14 mouse cellular contexts compared by ENCODE assay signal in genomic region chrX:143030371-143031010, GRCm38 (mm10).
A peak's percentile ranks its signal among the peaks of the same experiment; 100 is the strongest.
DNase-seq lines count a peak whose midpoint lies in the region; ATAC-seq and TF ChIP-seq lines count a peak whose summit lies in the region.
"Had no signal": no experiment of that assay in that cellular context is flagged by ENCODE, and none has a peak within 500 bp of the region (broad histone marks: within the 10 kb centered on the region; RNA-seq: fewer than 3 reads in every experiment).

No protein-coding gene starts in this region.

- no peak for TF ChIP-seq RAD21 in CH12.LX (IDR thresholded peaks at IDR 0.05; ENCODE audit: low read depth, low read length)

- no peaks in the 10 kb centered on the region; the same call in 1 of the 2 replicates for H3K27me3 ChIP-seq in hindbrain, postnatal 0 days (ENCODE audit: insufficient read depth, low read length)
- no peaks in the 10 kb centered on the region; the same call in 1 of the 2 replicates for H3K27me3 ChIP-seq in hindbrain, embryonic 16.5 days (replicated peaks; ENCODE audit: control insufficient read depth, insufficient read depth, low read length)
- no peaks in the 10 kb centered on the region for H3K27me3 ChIP-seq in CH12.LX (replicated peaks)
- H3K27me3 ChIP-seq in midbrain, embryonic 13.5 days, result peaks cover 25% of the 10 kb centered on the region

- no peaks in the 10 kb centered on the region for H3K4me1 ChIP-seq in hindbrain, postnatal 0 days (ENCODE audit: insufficient read depth, low read length)
- no peaks in the 10 kb centered on the region for H3K4me1 ChIP-seq in hindbrain, embryonic 16.5 days (ENCODE audit: control insufficient read depth, insufficient read depth, low read depth, low read length)
- no peaks in the 10 kb centered on the region; a peak in 1 of 4 replicates for H3K4me1 ChIP-seq in CH12.LX (ENCODE audit: control insufficient read depth in 1 of 2, insufficient read depth in 2 of 2)
- 0 out of 2 replicates have a peak, but pooled peaks cover 5% of the 10 kb centered on the region for H3K4me1 ChIP-seq in midbrain, embryonic 13.5 days (replicated peaks)
- H3K4me1 ChIP-seq: hindbrain, embryonic 13.5 days; neural tube, embryonic 13.5 days had no signal

- in situ Hi-C loops in CH12.LX (cut with MboI; ENCODE audit: low pct_ligation_motif_present, low pct_unique_long_range_greater_than_20kb, low sequenced_read_pairs), result no loop called here

- H3K9ac ChIP-seq in hindbrain, postnatal 0 days (replicated peaks; ENCODE audit: low read length), result no peak overlapping the region
- H3K9ac ChIP-seq in hindbrain, embryonic 16.5 days (ENCODE audit: low read depth, low read length), result no peak overlapping the region
- no peak overlapping the region for H3K9ac ChIP-seq in CH12.LX (ENCODE audit: insufficient read depth, low read depth)
- no peak overlapping the region for H3K9ac ChIP-seq in midbrain, embryonic 13.5 days (replicated peaks)
- H3K9ac ChIP-seq: hindbrain, embryonic 13.5 days; liver, postnatal 0 days; neural tube, embryonic 13.5 days had no signal

- H3K36me3 ChIP-seq in hindbrain, postnatal 0 days (ENCODE audit: insufficient read depth, low read length), result no peaks in the 10 kb centered on the region
- no peaks in the 10 kb centered on the region for H3K36me3 ChIP-seq in hindbrain, embryonic 16.5 days (ENCODE audit: control insufficient read depth, insufficient read depth, low read length)
- no peaks in the 10 kb centered on the region for H3K36me3 ChIP-seq in CH12.LX (replicated peaks in 1 of 2; ENCODE audit: control insufficient read depth in 1 of 2, insufficient read depth in 1 of 2, low read length in 1 of 2)
- H3K36me3 ChIP-seq in midbrain, embryonic 13.5 days, result no peaks in the 10 kb centered on the region
- H3K36me3 ChIP-seq: hindbrain, embryonic 13.5 days; neural tube, embryonic 13.5 days had no signal

- no peak for TF ChIP-seq EP300 in CH12.LX (IDR thresholded peaks at IDR 0.05; ENCODE audit: low read length)

- H3K79me2 ChIP-seq in CH12.LX (replicated peaks; ENCODE audit: control insufficient read depth, extremely low read depth, insufficient read depth, poor library complexity, severe bottlenecking), result no peaks in the 10 kb centered on the region

- 0 out of 2 replicates have a peak overlapping the region, but pooled peaks have one; percentile 16 for H3K4me2 ChIP-seq in hindbrain, postnatal 0 days (ENCODE audit: low read depth, low read length)
- no peak overlapping the region for H3K4me2 ChIP-seq in hindbrain, embryonic 16.5 days (ENCODE audit: low read length)
- H3K4me2 ChIP-seq in CH12.LX (ENCODE audit: insufficient read depth, low read depth, poor library complexity, severe bottlenecking), result peak overlapping the region; percentile 67
- peak overlapping the region; percentile 17; the same call in 1 of the 2 replicates for H3K4me2 ChIP-seq in midbrain, embryonic 13.5 days (replicated peaks)
- H3K4me2 ChIP-seq: hindbrain, embryonic 13.5 days; neural tube, embryonic 13.5 days had no signal

- TF ChIP-seq CTCF in hindbrain, postnatal 0 days (IDR thresholded peaks at IDR 0.05; ENCODE audit: low read depth), result no peak
- TF ChIP-seq CTCF in CH12.LX (conservative IDR thresholded peaks at IDR 0.05 in 1 of 2, IDR thresholded peaks at IDR 0.05 in 1 of 2; ENCODE audit: low read depth in 2 of 2, low read length in 2 of 2), result no peak

- TF ChIP-seq POLR2A in CH12.LX (IDR thresholded peaks at IDR 0.05; ENCODE audit: low read depth, low read length), result no peak

- H3K27ac ChIP-seq in hindbrain, postnatal 0 days, result no peak overlapping the region
- no peak overlapping the region for H3K27ac ChIP-seq in hindbrain, embryonic 16.5 days (ENCODE audit: low read depth, low read length)
- no peak overlapping the region for H3K27ac ChIP-seq in CH12.LX (ENCODE audit: insufficient read depth, low read depth)
- no peak overlapping the region for H3K27ac ChIP-seq in midbrain, embryonic 13.5 days
- H3K27ac ChIP-seq: hindbrain, embryonic 13.5 days; neural tube, embryonic 13.5 days had no signal

- 42% methylated on average over 10 of the region's 10 CpGs for WGBS in hindbrain, postnatal 0 days
- 20% methylated on average over 10 of the region's 10 CpGs for WGBS in hindbrain, embryonic 16.5 days
- 29% methylated on average over 10 of the region's 10 CpGs for WGBS in midbrain, embryonic 13.5 days

- dilution Hi-C loops in CH12.LX (cut with MboI; ENCODE audit: extremely low pct_ligation_motif_present, extremely low pct_unique_long_range_greater_than_20kb, low sequenced_read_pairs), result no loop called here

- no peaks in the 10 kb centered on the region for H3K9me3 ChIP-seq in hindbrain, postnatal 0 days (ENCODE audit: low read length)
- no peaks in the 10 kb centered on the region for H3K9me3 ChIP-seq in hindbrain, embryonic 16.5 days (ENCODE audit: control insufficient read depth, low read length)
- H3K9me3 ChIP-seq in CH12.LX (replicated peaks; ENCODE audit: low read length), result no peaks in the 10 kb centered on the region
- no peaks in the 10 kb centered on the region for H3K9me3 ChIP-seq in midbrain, embryonic 13.5 days
- H3K9me3 ChIP-seq: hindbrain, embryonic 13.5 days; neural tube, embryonic 13.5 days had no signal

- no peak for DNase-seq in hindbrain, postnatal 0 days (ENCODE audit: low spot score)
- no peak for DNase-seq in CH12.LX (ENCODE audit: extremely low read depth)
- peak; percentile 9 for DNase-seq in brain, adult 2 months (ENCODE audit: low read depth, low spot score)
- no peak for DNase-seq in layer of hippocampus, postnatal 25 days (ENCODE audit: extremely low spot score in 1 of 2, low spot score in 1 of 2)
- no peak for DNase-seq in ovary, postnatal 36 days (ENCODE audit: low spot score)
- DNase-seq: cerebellum, adult 18-20 months; kidney, postnatal 10 days; liver, postnatal 0 days; right cerebral cortex, adult 18-20 months; thymus, postnatal 14 days had no signal

- no peak overlapping the region for H3K4me3 ChIP-seq in hindbrain, postnatal 0 days (ENCODE audit: low read length)
- H3K4me3 ChIP-seq in hindbrain, embryonic 16.5 days (ENCODE audit: low read length), result no peak overlapping the region
- H3K4me3 ChIP-seq in CH12.LX (replicated peaks in 1 of 3; ENCODE audit: low read depth in 2 of 3, low read length in 2 of 3, poor library complexity in 1 of 3), result no peak overlapping the region
- no peak overlapping the region for H3K4me3 ChIP-seq in midbrain, embryonic 13.5 days (replicated peaks)
- H3K4me3 ChIP-seq: hindbrain, embryonic 13.5 days; neural tube, embryonic 13.5 days had no signal

- ATAC-seq in hindbrain, postnatal 0 days, result no peak
- ATAC-seq in hindbrain, embryonic 16.5 days, result no peak
- no peak for ATAC-seq in midbrain, embryonic 13.5 days
- ATAC-seq: liver, postnatal 0 days had no signal

TF ChIP-seq in CH12.LX, 34 proteins besides CTCF, POLR2A, EP300 and RAD21:
- TF ChIP-seq UBTF (IDR thresholded peaks at IDR 0.05; ENCODE audit: low read depth, low read length), result no peak
- no peak for TF ChIP-seq SIN3A (IDR thresholded peaks at IDR 0.05; ENCODE audit: low read length)
- no peak for TF ChIP-seq TBP (conservative IDR thresholded peaks at IDR 0.05; ENCODE audit: low read depth, low read length)
- TF ChIP-seq ZMIZ1 (IDR thresholded peaks at IDR 0.05; ENCODE audit: low read depth, low read length), result no peak
- TF ChIP-seq MXI1 (IDR thresholded peaks at IDR 0.05; ENCODE audit: low read depth, low read length), result 0 out of 2 replicates have a peak, but pooled peaks have one; percentile 18
- TF ChIP-seq POLR2AphosphoS2 (IDR thresholded peaks at IDR 0.05; ENCODE audit: low read depth, low read length), result no peak
